Mouse (Mus musculus) intestine, embryonic 16.5 days (tissue): ENCODE measurements around the gene Pld3. TPM values are rescaled to one million over a fixed set of nuclear protein-coding genes. Genes with fewer than 3 reads are reported as not detected.

ENCODE experiments used
- ATAC-seq: fragments of 200-750 bp; cut with Nextera tagmentation; 2 replicates; pipeline ENCODE4 v1.8.0; 2017; ENCODE audit warnings: moderate TSS enrichment, moderate library complexity
- H3K27ac ChIP-seq: fragments of 300-500 bp; sonication (generic); 2 replicates; pipeline ENCODE4 v1.5.1; 2014; ENCODE audit warnings: mild to moderate bottlenecking, low read length
- H3K27me3 ChIP-seq: fragments of 300-500 bp; sonication (generic); replicated peaks from 2 replicates; pipeline ENCODE4 v1.6.1; 2014; ENCODE audit warnings: low read length, control low read depth, mixed read lengths; ENCODE audit not compliant: control insufficient read depth, insufficient read depth
- H3K36me3 ChIP-seq: fragments of 300-500 bp; sonication (generic); 2 replicates; pipeline ENCODE4 v1.6.1; 2014; ENCODE audit warnings: low read length, control low read depth; ENCODE audit not compliant: control insufficient read depth, insufficient read depth
- H3K4me1 ChIP-seq: fragments of 300-500 bp; sonication (generic); 2 replicates; pipeline ENCODE4 v1.6.1; 2014; ENCODE audit warnings: low read length, control low read depth, mixed read lengths; ENCODE audit not compliant: control insufficient read depth, insufficient read depth
- H3K4me2 ChIP-seq: fragments of 300-500 bp; sonication (generic); 2 replicates; pipeline ENCODE4 v1.6.1; 2014; ENCODE audit warnings: low read depth, low read length, control low read depth
- H3K4me3 ChIP-seq: fragments of 300-500 bp; sonication (generic); 2 replicates; pipeline ENCODE4 v1.5.1; 2014; ENCODE audit warnings: mild to moderate bottlenecking, low read length
- H3K9ac ChIP-seq: fragments of 300-500 bp; sonication (generic); 2 replicates; pipeline ENCODE4 v1.6.1; 2014; ENCODE audit warnings: low read depth, low read length
- H3K9me3 ChIP-seq: fragments of 300-500 bp; sonication (generic); 2 replicates; pipeline ENCODE4 v1.6.1; 2016; ENCODE audit warnings: low read length, control low read depth; ENCODE audit not compliant: control insufficient read depth
- WGBS: fragments of 180-500 bp; shearing (Covaris S2); extraction: QIAGEN DNeasy Blood & Tissue Kit; methylation state at CpG from one replicate; pipeline ENCODE4 v1.1.7; 2014; 5-methylcytosine and 5-hydroxymethylcytosine counted together
- polyA plus RNA-seq: library from polyadenylated mRNA; unstranded; fragments of >200 nt; fragmentation: Nextera tagmentation; extraction: Ambion mirVana; gene quantifications from 2 replicates; pipeline ENCODE4 v1.2.1, GENCODE M21; 2015

Pld3 gene
- polyA plus RNA-seq, 1 experiment from 2014 or later: 65.6 TPM

DNA sequence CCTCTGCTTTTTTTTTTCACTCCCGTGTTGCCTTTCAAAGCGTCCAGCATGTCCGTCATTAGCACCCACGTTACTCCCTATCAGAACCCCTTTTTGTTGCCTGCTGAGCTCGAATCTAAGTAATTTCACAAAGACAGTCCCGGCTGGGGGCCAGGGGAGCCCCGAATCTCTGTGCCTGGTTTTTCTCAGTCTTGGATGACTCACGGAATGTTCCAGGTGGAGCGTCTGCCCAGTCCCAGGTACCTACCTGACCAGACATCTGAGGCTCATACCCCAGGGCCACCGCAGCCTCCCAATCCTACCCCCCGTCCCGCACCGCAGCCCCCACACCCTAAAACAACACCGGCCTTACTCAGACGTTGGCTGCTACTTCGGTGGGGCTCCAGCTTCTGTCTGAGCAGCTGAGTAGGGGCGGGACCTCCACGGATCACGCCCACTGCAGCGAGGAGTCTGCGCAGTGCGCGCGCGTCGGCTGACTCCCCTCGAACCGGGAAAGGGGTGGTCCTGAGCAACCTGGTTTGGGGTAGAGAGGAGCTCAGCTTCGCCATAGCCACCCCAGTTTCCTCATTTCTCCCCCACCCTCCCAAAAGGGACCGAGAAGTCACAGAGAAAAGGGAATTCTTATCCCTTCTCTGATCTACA is 10.5 kb downstream of the Pld3 start:
- Histone ChIP-seq H3K9me3 (no peaks in the 10 kb centered on the region), H3K9ac (peak overlapping the region; percentile 70), H3K27ac (0 out of 2 replicates have a peak overlapping the region, but pooled peaks have one; percentile 6), H3K27me3 (no peaks in the 10 kb centered on the region), H3K4me3 (peak overlapping the region; percentile 57), H3K4me2 (peak overlapping the region; percentile 86), H3K4me1 (peaks cover 10% of the 10 kb centered on the region; the same call in 1 of the 2 replicates), H3K36me3 (no peaks in the 10 kb centered on the region; the same call in 1 of the 2 replicates)
- WGBS: 1% methylated on average over 30 of the region's 30 CpGs
- peak; percentile 91 for ATAC-seq

DNA sequence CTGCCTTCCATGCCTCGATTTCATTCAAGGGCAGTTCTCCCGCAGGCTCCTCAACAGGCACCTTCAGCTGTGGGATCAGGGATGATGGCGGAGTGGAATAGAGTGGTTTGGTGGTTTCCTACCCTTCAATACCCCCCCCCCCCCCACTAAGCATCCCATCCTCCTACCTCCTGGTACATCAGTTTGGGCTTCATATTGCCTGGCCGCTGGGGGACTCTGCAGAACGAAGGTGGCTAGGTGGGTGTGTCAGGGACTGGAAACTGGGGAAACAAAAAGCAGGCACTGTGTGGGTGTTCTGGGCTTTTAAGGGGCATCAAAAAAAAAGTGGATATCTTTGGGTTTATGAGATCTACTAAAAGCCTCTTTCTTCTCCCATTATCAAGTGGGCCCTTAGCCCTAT is 11.1 kb downstream of the Pld3 start:
- Histone ChIP-seq H3K27me3 (no peaks in the 10 kb centered on the region), H3K9ac (peak overlapping the region; percentile 70; the same call in 1 of the 2 replicates), H3K9me3 (no peaks in the 10 kb centered on the region), H3K4me1 (peaks cover 10% of the 10 kb centered on the region; the same call in 1 of the 2 replicates), H3K27ac (no peak overlapping the region), H3K36me3 (no peaks in the 10 kb centered on the region; the same call in 1 of the 2 replicates), H3K4me2 (peak overlapping the region; percentile 86), H3K4me3 (peak overlapping the region; percentile 57)
- no peak for ATAC-seq
- WGBS: 57% methylated on average over 5 of the region's 5 CpGs

DNA sequence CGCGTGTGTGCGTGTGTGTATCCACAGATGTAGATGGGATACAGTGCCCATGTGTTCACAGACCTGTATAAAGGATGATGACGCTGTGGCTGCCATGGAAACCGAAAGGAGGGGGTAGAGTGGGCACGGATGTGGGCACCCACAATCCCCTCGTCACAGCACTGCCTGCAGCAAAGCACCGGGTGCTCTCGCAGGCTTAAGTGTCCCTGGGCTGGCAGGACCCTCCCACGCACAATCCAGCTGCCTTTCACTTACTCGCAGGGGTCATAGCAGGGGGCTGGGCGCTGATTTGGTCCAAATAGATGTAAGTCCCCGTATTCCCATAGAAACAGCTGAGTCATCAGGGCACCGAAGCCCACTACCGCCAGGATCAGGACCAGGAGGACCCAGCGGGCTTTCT is 11.6 kb downstream of the Pld3 start:
- Histone ChIP-seq H3K9ac (no peak overlapping the region), H3K27ac (no peak overlapping the region), H3K4me1 (peaks cover 10% of the 10 kb centered on the region; the same call in 1 of the 2 replicates), H3K36me3 (no peaks in the 10 kb centered on the region; the same call in 1 of the 2 replicates), H3K4me2 (no peak overlapping the region), H3K9me3 (no peaks in the 10 kb centered on the region), H3K27me3 (no peaks in the 10 kb centered on the region), H3K4me3 (no peak overlapping the region)
- WGBS: 80% methylated on average over 16 of the region's 16 CpGs
- no peak for ATAC-seq

DNA sequence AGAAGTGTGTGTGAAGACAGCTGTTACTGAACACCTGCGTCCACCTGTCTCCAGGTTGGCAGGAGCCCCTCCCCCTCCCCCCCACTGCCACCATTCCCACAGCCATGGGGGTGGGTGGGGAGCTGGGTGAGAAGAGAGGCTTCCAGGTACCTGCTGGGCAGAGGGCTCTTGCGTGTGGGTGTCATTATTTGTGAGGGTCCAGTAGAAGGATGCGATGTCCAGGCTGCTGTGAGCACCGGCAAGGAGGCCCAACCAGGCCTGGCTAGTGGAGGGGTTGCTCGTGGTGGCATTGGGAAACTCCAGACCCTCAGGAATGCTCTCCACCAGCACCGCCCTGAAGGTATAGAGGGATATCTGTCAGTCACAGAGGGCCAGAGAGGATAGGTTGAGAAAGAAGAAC is 12.1 kb downstream of the Pld3 start:
- Histone ChIP-seq H3K4me2 (no peak overlapping the region), H3K9me3 (no peaks in the 10 kb centered on the region), H3K4me3 (no peak overlapping the region), H3K36me3 (no peaks in the 10 kb centered on the region; the same call in 1 of the 2 replicates), H3K4me1 (peaks cover 10% of the 10 kb centered on the region; the same call in 1 of the 2 replicates), H3K9ac (no peak overlapping the region), H3K27me3 (no peaks in the 10 kb centered on the region), H3K27ac (no peak overlapping the region)
- ATAC-seq: no peak
- WGBS: 82% methylated on average over 6 of the region's 6 CpGs

DNA sequence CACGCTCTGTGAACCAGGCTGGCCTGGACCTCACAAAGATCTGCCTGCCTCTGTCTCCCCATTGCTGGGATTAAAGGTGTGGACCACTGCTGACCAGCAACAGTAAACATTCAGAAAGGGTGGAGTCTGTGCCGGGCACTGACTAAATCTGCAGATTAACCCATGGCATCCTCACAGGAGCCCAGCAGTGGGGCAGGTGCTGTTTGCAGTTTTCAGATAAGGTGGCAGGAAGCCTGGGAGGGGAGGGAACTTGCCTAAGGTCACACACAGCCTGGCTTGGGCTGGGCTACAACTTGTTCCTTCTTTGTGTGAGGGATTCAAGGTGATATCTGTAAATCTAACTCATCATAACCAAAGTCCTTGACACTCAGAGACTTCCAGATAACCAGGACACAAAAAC is 12.5 kb downstream of the Pld3 start:
- Histone ChIP-seq H3K4me3 (no peak overlapping the region), H3K36me3 (no peaks in the 10 kb centered on the region; the same call in 1 of the 2 replicates), H3K9me3 (no peaks in the 10 kb centered on the region), H3K4me2 (no peak overlapping the region), H3K27ac (no peak overlapping the region), H3K4me1 (peaks cover 10% of the 10 kb centered on the region; the same call in 1 of the 2 replicates), H3K27me3 (no peaks in the 10 kb centered on the region), H3K9ac (no peak overlapping the region)
- 0 out of 2 replicates have a peak, but pooled peaks have one; percentile 29 for ATAC-seq
- WGBS: 73% methylated on average over 2 of the region's 2 CpGs

DNA sequence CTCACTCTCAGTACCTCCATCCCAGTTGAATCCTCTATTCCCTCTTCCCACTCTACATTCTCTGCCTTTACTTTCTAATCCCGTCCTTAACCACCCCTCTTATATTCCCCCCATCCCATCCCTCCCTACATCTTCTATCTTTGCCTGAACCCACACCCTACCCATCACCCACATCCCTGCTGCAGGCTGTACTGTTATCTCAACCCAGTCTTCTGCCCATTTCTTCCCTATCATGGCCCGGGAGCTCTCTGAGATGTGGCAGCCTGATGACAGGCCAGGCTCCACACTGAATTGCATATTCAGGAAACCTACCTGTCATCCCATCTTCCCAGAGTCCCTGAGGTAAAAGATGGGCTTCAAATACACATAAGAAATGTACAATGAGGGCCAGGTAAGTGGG is 14.2 kb downstream of the Pld3 start:
- H3K27ac ChIP-seq: no peak overlapping the region
- H3K9ac ChIP-seq: no peak overlapping the region
- H3K27me3 ChIP-seq: no peaks in the 10 kb centered on the region
- H3K36me3 ChIP-seq: no peaks in the 10 kb centered on the region; the same call in 1 of the 2 replicates
- H3K9me3 ChIP-seq: no peaks in the 10 kb centered on the region
- ATAC-seq: no peak
- no peak overlapping the region for H3K4me2 ChIP-seq
- H3K4me1 ChIP-seq: peaks cover 10% of the 10 kb centered on the region; the same call in 1 of the 2 replicates
- WGBS: 92% methylated on average over 2 of the region's 2 CpGs
- H3K4me3 ChIP-seq: no peak overlapping the region

DNA sequence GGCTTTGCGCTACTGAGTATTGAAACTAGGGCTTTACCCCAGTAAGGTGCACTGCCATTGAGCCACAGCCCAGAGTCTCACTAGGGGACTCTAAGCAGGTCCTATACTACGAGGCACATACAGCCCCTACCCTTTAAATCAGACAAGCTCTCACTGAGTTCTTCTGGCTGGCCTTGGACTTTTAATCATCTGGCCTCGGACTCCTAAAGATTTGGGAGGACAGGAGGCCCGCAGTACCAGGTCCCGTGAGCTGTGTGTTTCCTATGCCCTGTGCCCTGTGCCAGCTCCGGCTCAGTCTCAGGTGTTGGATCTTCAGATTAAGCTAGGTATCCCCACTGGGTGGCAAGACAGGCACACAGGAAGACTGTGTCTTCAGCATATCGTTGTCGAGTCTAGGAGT is 15.0 kb downstream of the Pld3 start:
- H3K4me2 ChIP-seq: no peak overlapping the region
- H3K4me1 ChIP-seq: peaks cover 6% of the 10 kb centered on the region; the same call in 1 of the 2 replicates
- no peaks in the 10 kb centered on the region; the same call in 1 of the 2 replicates for H3K36me3 ChIP-seq
- no peak for ATAC-seq
- H3K27ac ChIP-seq: no peak overlapping the region
- 84% methylated on average over 8 of the region's 8 CpGs for WGBS
- H3K27me3 ChIP-seq: no peaks in the 10 kb centered on the region
- H3K4me3 ChIP-seq: no peak overlapping the region
- H3K9ac ChIP-seq: no peak overlapping the region
- no peaks in the 10 kb centered on the region for H3K9me3 ChIP-seq

DNA sequence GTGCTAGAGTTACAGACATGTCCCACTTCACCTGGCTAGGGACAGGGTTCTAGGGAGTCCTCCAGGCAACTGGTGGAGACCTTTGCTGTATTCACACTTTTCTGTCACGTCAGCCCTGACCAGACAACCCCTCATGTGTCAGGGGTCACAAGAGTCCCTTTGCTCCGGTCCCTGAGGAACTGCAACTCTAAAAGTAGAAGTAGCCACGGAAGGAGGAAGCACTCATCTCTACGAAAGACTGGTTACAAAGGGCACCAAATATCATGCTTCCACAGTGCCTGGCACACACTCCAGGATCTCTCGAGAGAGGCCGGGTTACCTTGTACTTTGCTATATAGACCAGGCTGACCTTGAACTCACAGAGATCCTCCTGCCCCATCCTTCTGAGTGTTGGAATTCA is 16.4 kb downstream of the Pld3 start:
- 92% methylated on average over 6 of the region's 6 CpGs for WGBS
- Histone ChIP-seq H3K9ac (no peak overlapping the region), H3K4me1 (no peaks in the 10 kb centered on the region), H3K27ac (no peak overlapping the region), H3K27me3 (no peaks in the 10 kb centered on the region), H3K36me3 (peaks cover 5% of the 10 kb centered on the region; the same call in 1 of the 2 replicates), H3K4me2 (no peak overlapping the region), H3K4me3 (no peak overlapping the region), H3K9me3 (no peaks in the 10 kb centered on the region)
- ATAC-seq: no peak

DNA sequence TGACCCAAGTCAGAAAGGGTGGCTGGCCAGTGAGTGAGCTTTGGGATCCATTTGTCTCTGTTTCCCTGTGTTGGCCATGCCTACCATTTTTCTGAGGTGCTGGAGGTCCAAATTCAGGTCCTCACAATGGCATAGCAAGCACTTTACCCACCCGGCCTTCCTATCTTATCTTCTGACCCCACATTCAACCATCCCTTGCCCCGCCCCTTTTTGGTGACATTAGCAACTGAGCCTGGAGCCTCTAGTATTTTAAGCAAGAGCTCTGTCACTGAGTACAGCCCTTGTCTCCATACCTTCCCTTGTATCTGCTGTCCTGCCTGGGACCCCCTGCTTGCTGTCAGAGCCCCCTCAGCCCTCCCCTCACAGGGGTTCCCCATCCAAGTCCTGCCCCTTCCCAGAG is 17.6 kb downstream of the Pld3 start:
- H3K9me3 ChIP-seq: no peaks in the 10 kb centered on the region
- 75% methylated on average over 2 of the region's 2 CpGs for WGBS
- no peak overlapping the region for H3K9ac ChIP-seq
- H3K27ac ChIP-seq: no peak overlapping the region
- H3K4me1 ChIP-seq: no peaks in the 10 kb centered on the region
- H3K4me3 ChIP-seq: no peak overlapping the region
- H3K27me3 ChIP-seq: no peaks in the 10 kb centered on the region
- peaks cover 5% of the 10 kb centered on the region; the same call in 1 of the 2 replicates for H3K36me3 ChIP-seq
- H3K4me2 ChIP-seq: no peak overlapping the region
- no peak for ATAC-seq
